Mouse (Mus musculus) lung, adult 2 months (tissue): ENCODE data around the gene Kpna6.

ENCODE experiments used
- CTCF ChIP-seq: fragments of 200-500 bp; IDR thresholded peaks from 2 replicates; pipeline ENCODE4 v1.5.1; 2011; ENCODE audit warnings: mild to moderate bottlenecking, low read length, control low read depth; ENCODE audit not compliant: insufficient read depth
- POLR2A ChIP-seq: fragments of 200-500 bp; IDR thresholded peaks from 2 replicates; pipeline ENCODE4 v1.6.1; 2011; ENCODE audit warnings: low read depth, mild to moderate bottlenecking, control low read depth, low read length, borderline replicate concordance; ENCODE audit errors: extremely low read depth

DNA sequence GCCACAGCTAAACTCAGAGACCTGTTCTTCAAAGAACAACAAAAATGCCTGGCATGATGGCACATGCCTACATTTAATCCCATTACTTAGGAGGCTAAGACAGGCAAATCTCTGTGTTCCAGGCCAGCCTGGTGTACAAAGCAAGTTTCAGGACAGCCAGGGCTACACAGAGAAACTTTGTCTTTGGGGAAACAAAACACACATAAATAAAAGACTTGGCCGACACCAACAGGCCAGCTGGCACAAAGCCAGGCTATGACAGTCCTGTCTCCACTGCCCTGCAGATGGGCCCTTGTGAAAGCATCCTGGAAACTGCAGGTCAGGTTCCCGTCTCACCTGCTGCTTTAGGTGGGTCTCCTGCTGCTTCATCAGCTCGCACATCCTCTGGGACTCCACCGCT is 41.6 kb downstream of the Kpna6 start:
- TF ChIP-seq CTCF (no peak), POLR2A (no peak)
